Mouse (Mus musculus): Measurements from ENCODE around the gene Gm3238. TPM values are rescaled to one million over a fixed set of nuclear protein-coding genes. Genes with fewer than 3 reads are reported as not detected.
"Not testable (repeated sequence)": the region's sequence is repeated elsewhere in the genome, so short reads cannot be mapped to it uniquely, and the experiment has no call there.

Gene Gm3238
- polyA plus RNA-seq, 1 experiment, result not detected

DNA sequence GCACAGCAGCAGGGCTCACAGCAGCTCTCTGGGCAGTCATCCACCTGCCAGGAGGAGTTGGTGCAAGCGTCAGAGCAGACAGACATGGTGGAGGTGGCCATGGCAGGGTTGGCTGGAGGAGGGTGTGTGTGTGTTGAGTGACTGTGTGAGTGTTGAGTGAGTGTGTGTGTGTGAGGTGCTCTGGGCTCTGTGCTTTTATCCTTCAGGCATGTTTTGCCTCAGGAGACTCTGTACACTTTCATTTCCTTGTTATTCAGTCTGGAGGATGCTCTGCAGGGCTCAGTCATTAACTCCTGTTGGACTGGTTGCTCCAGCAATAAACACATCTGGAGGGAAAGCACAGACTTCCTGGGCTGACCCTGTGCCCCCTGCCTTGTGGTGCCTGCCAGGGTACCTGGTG, 19.9 kb downstream of the Gm3238 start, which contains the start of gene Gm9736:
Gene Gm9736 (minus strand): TSS at position 101 of the 400 bp plus-strand sequence.
- DNase-seq (ENCODE audit: extremely low spot score in 1 of 2, low spot score in 1 of 2), result not testable (repeated sequence)

DNA sequence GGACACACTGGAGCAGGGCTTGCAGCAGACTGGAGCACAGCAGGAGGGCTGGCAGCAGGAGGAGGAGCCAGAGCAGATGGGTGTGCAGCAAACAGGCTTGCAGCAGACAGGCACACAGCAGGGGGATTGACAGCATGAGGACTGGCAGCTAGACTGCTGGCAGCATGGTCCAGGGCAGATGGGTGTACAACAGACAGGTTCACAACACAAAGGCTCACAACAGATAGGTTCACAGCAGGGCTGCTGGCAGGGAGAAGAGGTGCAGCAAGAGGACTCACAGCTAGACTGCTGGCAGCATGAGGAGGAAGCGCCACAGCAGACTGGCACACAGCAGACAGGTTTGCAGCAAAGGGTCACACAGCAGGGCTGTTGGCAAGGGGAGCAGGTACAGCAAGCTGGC, 20.4 kb downstream of the Gm3238 start:
- not testable (repeated sequence) for DNase-seq (ENCODE audit: extremely low spot score in 1 of 2, low spot score in 1 of 2)

DNA sequence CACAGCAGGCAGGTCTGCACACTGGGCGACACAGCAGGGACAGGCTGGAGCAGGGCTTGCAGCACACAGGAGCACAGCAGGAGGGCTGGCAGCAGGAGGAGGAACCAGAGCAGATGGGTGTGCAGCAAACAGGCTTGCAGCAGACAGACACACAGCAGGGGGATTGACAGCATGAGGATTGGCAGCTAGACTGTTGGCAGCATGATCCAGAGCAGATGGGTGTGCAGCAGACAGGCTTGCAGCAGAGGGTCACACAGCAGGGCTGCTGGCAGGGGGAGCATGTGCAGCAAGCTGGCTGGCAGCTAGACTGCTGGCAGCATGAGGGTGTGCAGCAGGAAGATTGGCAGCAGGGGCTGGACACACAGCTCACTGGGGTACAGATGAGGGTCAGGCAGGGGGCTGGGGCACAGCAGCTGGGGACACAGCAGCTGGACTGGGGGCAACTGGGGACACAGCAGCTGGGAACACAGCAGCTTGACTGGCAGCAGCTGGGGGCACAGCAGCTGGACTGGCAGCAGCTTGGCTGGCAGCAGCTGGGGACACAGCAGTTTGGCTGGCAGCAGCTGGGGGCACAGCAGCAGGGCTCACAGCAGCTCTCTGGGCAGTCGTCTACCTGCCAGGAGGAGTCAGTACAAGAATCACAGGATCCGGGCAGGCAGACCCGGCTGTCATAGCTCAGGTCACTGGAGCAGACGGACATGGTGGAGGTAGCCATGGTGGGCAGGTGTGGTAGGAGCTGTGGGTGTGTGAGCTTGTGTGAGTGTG, 29.0 kb downstream of the Gm3238 start, which contains the start of gene Gm18596:
Gene Gm18596 (minus strand): TSS at position 715 of the 765 bp plus-strand sequence.
- DNase-seq (ENCODE audit: extremely low spot score in 1 of 2, low spot score in 1 of 2), result not testable (repeated sequence)

DNA sequence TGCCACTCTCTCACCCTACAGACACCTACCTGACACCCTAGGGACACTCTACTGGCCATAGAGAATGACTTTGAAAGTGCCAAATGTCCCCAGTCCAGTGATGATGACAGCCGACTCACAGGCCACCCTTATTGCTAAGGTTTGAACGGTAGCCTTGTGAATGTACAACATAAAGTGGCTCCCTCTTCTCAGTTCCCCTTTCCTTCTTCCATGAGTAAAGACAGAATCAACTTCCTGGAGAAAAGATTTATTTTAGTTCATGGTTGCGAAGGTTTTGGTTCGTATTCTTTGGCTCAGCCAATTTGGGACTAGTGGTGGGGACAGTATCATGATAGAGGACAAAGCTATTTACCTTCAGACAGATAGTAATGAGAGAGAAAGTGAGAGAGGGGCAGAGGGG, 32.2 kb downstream of the Gm3238 start:
- no peak for DNase-seq (ENCODE audit: extremely low spot score in 1 of 2, low spot score in 1 of 2)

DNA sequence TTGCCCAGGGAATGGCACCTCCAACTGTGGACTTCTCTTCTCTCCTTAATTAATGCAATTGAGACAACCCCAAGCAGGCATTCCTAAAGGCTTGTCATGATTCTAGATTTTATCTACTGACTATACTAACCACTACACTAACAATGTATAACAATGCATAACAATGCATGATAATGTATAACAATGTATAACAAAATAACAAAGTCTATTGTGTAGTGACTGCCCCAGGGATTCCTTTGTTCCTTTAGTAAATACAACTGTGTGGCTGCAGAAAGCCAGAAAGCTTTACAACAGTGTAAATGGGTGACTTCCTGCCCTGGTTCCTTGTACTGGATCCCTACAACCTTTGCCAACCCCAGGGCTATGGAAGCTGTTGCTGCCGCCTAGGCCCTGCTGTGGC, 35.2 kb downstream of the Gm3238 start:
- DNase-seq (ENCODE audit: extremely low spot score in 1 of 2, low spot score in 1 of 2), result no peak

DNA sequence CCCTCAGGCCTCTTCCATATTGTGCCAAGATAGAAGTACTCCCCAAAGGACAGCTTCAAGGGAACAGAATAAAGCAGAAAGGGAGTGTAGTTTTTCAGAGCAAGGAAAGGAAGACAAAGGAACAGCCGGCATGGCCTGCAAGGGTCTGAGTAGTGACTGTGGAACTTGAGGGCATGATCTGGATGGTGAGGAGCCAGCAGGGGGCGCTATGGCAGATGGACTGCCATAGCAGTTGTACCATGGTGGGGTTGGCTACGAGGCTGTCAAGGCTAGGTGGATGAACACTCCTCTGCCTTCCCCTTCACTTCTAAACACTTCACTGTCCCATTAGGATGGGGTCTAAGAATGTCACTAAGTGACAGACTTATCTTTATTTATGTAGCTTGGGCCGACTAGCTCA, 41.9 kb downstream of the Gm3238 start:
- DNase-seq (ENCODE audit: extremely low spot score in 1 of 2, low spot score in 1 of 2), result no peak

DNA sequence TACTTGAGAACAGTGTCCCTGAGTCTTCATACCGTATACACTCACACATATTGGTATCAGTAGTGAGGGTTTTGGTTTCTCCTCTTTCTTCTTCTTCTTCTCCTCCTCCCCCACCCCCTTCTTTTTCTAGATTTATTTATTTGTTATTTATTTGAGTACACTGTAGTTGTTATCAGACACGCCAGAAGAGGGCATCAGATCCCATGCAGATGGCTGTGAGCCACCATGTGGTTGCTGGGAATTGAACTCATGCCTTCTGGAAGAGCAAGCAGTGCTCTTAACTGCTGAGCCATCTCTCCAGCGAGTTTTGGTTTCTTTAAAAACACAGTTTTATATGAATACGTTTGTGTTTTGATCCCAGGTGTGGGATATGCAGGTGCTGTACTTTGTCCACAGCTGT, 42.8 kb downstream of the Gm3238 start:
- DNase-seq (ENCODE audit: extremely low spot score in 1 of 2, low spot score in 1 of 2), result peak in 1 of 2 experiments; percentile 8

DNA sequence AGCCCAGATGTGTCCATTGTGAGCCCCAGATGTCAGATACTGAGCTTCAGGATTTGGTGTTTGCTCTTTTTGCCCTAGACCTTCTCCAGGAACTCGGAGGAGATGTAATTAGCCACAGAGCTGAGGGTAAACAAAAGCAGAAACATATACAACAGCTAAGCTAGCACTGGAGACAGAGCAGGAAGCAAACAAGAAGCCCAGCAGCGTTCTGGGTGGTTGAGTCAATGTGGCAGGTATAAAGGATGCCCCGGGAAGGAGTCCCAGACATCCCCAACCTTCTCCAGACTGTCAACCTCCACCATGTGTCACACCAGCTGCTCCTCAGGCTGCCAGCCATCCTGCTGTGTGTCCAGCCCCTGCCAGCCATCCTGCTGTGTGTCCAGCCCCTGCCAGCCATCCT, 44.9 kb downstream of the Gm3238 start, which contains the start of gene Gm10100:
Gene Gm10100 (plus strand): TSS at position 301 of the 400 bp plus-strand sequence.
- DNase-seq (ENCODE audit: extremely low spot score in 1 of 2, low spot score in 1 of 2), result no peak

DNA sequence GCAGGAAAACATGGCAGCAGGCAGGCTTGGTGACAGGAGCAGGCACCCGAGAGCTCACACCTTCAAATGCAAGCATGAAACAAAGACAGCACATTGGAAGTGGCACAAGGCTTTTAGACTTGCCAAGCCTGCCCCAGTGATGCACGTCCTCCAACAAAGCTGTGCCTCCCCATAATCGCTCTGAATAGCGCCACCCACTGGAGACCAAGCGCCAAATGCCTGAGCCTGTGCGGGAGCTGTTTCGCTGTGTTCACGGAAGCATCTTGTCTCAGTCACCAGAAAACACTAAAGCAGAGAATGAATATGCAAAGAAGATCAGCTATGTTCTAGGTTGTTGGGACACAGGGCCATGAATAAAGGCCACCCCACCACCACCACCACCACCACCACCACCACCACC, 46.3 kb downstream of the Gm3238 start:
- no peak for DNase-seq (ENCODE audit: extremely low spot score in 1 of 2, low spot score in 1 of 2)

Other genes with a start within 250 kb of the Gm3238 start
- 4.5 and 6.8 TPM in 2 replicates for gene Itgb2, start 241.1 kb downstream of the Gm3238 start, polyA plus RNA-seq (2012; rRNA removed)
- 125 and 132 TPM in 2 replicates for gene Pttg1ip, start 189.6 kb downstream of the Gm3238 start, polyA plus RNA-seq (2012; rRNA removed)
- 358 and 364 TPM in 2 replicates for gene Sumo3, start 165.2 kb downstream of the Gm3238 start, polyA plus RNA-seq (2012; rRNA removed)
- 15.9 and 23.0 TPM in 2 replicates for gene Gm49325, start 165.1 kb downstream of the Gm3238 start, polyA plus RNA-seq (2012; rRNA removed)
- gene Ube2g2, start 149.1 kb downstream of the Gm3238 start, polyA plus RNA-seq (2012; rRNA removed), result 47.9 and 51.8 TPM in 2 replicates
- 0.04 TPM in 1 of 2 replicates, not detected in the other for gene Tspear, start 84.8 kb downstream of the Gm3238 start, polyA plus RNA-seq (2012; rRNA removed)
- not detected in 2 replicates for gene Gm19402, start 80.6 kb downstream of the Gm3238 start, polyA plus RNA-seq (2012; rRNA removed)
- gene Gm9508, start 74.1 kb downstream of the Gm3238 start, polyA plus RNA-seq (2012; rRNA removed), result not detected in 2 replicates
- gene Gm10272, start 64.7 kb downstream of the Gm3238 start, polyA plus RNA-seq (2012; rRNA removed), result not detected in 2 replicates
- gene Gm10024, start 59.9 kb downstream of the Gm3238 start, polyA plus RNA-seq (2012; rRNA removed), result not detected in 2 replicates
- not detected in 2 replicates for gene Gm10142, start 55.5 kb downstream of the Gm3238 start, polyA plus RNA-seq (2012; rRNA removed)
- not detected in 2 replicates for gene Krtap12-1, start 50.7 kb downstream of the Gm3238 start, polyA plus RNA-seq (2012; rRNA removed)
- gene Gm10100, start 44.8 kb downstream of the Gm3238 start, polyA plus RNA-seq (2012; rRNA removed), result not detected in 2 replicates
- not detected in 2 replicates for gene Gm18596, start 28.7 kb downstream of the Gm3238 start, polyA plus RNA-seq (2012; rRNA removed)
- not detected in 2 replicates for gene Gm9736, start 20.0 kb downstream of the Gm3238 start, polyA plus RNA-seq (2012; rRNA removed)
- gene Gm3233, start 11.6 kb downstream of the Gm3238 start, polyA plus RNA-seq (2012; rRNA removed), result not detected in 2 replicates
- gene Gm7138, start 5.6 kb upstream of the Gm3238 start, polyA plus RNA-seq (2012; rRNA removed), result not detected in 2 replicates
- gene Gm3250, start 11.2 kb upstream of the Gm3238 start, polyA plus RNA-seq (2012; rRNA removed), result not detected in 2 replicates
- not detected in 2 replicates for gene Gm7137, start 16.9 kb upstream of the Gm3238 start, polyA plus RNA-seq (2012; rRNA removed)
- gene Gm9639, start 23.8 kb upstream of the Gm3238 start, polyA plus RNA-seq (2012; rRNA removed), result not detected in 2 replicates
- gene Gm19668, start 27.8 kb upstream of the Gm3238 start, polyA plus RNA-seq (2012; rRNA removed), result not detected in 2 replicates
- not detected in 2 replicates for gene Gm9507, start 40.5 kb upstream of the Gm3238 start, polyA plus RNA-seq (2012; rRNA removed)
- not detected in 2 replicates for gene Gm2696, start 43.4 kb upstream of the Gm3238 start, polyA plus RNA-seq (2012; rRNA removed)
- not detected in 2 replicates for gene Krtap10-4, start 55.8 kb upstream of the Gm3238 start, polyA plus RNA-seq (2012; rRNA removed)
- gene Krtap10-10, start 64.6 kb upstream of the Gm3238 start, polyA plus RNA-seq (2012; rRNA removed), result not detected in 2 replicates
- not detected in 2 replicates for gene Gm36176, start 75.5 kb upstream of the Gm3238 start, polyA plus RNA-seq (2012; rRNA removed)
- not detected in 2 replicates for gene Gm10318, start 81.5 kb upstream of the Gm3238 start, polyA plus RNA-seq (2012; rRNA removed)
- not detected in 2 replicates for gene Gm3285, start 90.7 kb upstream of the Gm3238 start, polyA plus RNA-seq (2012; rRNA removed)
- 5.6 and 6.3 TPM in 2 replicates for gene Lrrc3, start 131.2 kb upstream of the Gm3238 start, polyA plus RNA-seq (2012; rRNA removed)
- 22.5 and 28.3 TPM in 2 replicates for gene Trpm2, start 199.2 kb upstream of the Gm3238 start, polyA plus RNA-seq (2012; rRNA removed)
- gene 1810043G02Rik, start 207.2 kb upstream of the Gm3238 start, polyA plus RNA-seq (2012; rRNA removed), result 66.6 and 82.8 TPM in 2 replicates
- gene Pfkl, start 238.8 kb upstream of the Gm3238 start, polyA plus RNA-seq (2012; rRNA removed), result 164 and 180 TPM in 2 replicates

Data from frontal cortex, adult 2 months (tissue).